ENCODE assay signal across 7 mouse cellular contexts in genomic region chr6:136856071-136856636, GRCm38 (mm10). TPM values are rescaled to one million over a fixed set of nuclear protein-coding genes. Genes with fewer than 3 reads are reported as not detected.
A peak's percentile ranks its signal among the peaks of the same experiment; 100 is the strongest.
DNase-seq lines count a peak whose midpoint lies in the region; ATAC-seq and TF ChIP-seq lines count a peak whose summit lies in the region.

No protein-coding gene starts in this region.

- WGBS in heart, adult 2 months, result 22% methylated on average over 14 of the region's 14 CpGs
- WGBS in liver, embryonic 14.5 days (ENCODE audit: insufficient replicate concordance), result 13% methylated on average over 14 of the region's 14 CpGs

- H3K79me2 ChIP-seq in heart, adult 2 months (replicated peaks; ENCODE audit: control insufficient read depth, insufficient read depth, low read length), result no peaks in the 10 kb centered on the region

- H3K9ac ChIP-seq in heart, adult 2 months (ENCODE audit: low read depth, low read length), result peak overlapping the region; percentile 64
- H3K9ac ChIP-seq in liver, embryonic 14.5 days (replicated peaks), result peak overlapping the region; percentile 90

- H3K4me1 ChIP-seq in heart, adult 2 months (ENCODE audit: control insufficient read depth, insufficient read depth, low read length), result peaks cover 6% of the 10 kb centered on the region
- H3K4me1 ChIP-seq in liver, embryonic 14.5 days (replicated peaks; ENCODE audit: control insufficient read depth in 2 of 2, insufficient read depth in 2 of 2, low read length in 1 of 2), result peaks cover 41 to 42% of the 10 kb centered on the region in 2 experiments

- peak in 1 of 2 experiments; percentile 40 for DNase-seq in heart, adult 2 months
- peak; percentile 64 to 80 (median 72) for DNase-seq in liver, embryonic 14.5 days (ENCODE audit: low read depth in 3 of 3, low spot score in 3 of 3)
- no peak for DNase-seq in yolk sac, embryonic 10.5 days (ENCODE audit: low spot score)
- no peak for DNase-seq in frontal cortex, postnatal 25 days (ENCODE audit: low spot score in 2 of 2)
- DNase-seq in left cerebral cortex, postnatal 25 days (ENCODE audit: low spot score in 2 of 2), result no peak

- H3K9me3 ChIP-seq in liver, embryonic 14.5 days (ENCODE audit: control insufficient read depth, low read length), result no peaks in the 10 kb centered on the region

- peak overlapping the region; percentile 47 for H3K4me3 ChIP-seq in heart, adult 2 months
- peak overlapping the region; percentile 73 to 97 for H3K4me3 ChIP-seq in liver, embryonic 14.5 days (ENCODE audit: insufficient read depth in 1 of 2, low read depth in 2 of 2, low read length in 2 of 2)

- H3K27me3 ChIP-seq in heart, adult 2 months (ENCODE audit: control insufficient read depth, insufficient read depth, low read length), result no peaks in the 10 kb centered on the region
- H3K27me3 ChIP-seq in liver, embryonic 14.5 days (ENCODE audit: control insufficient read depth, insufficient read depth, low read length), result no peaks in the 10 kb centered on the region

- intact Hi-C loops in heart, adult 2 months (cut with DNase I), result no loop called here
- intact Hi-C loops in left cerebral cortex, postnatal 25 days (cut with DNase I), result no loop called here

- TF ChIP-seq EP300 in heart, adult 2 months (IDR thresholded peaks at IDR 0.05; ENCODE audit: insufficient read depth, low read depth, low read length), result no peak
- no peak for TF ChIP-seq EP300 in liver, embryonic 14.5 days (IDR thresholded peaks at IDR 0.05; ENCODE audit: low read depth)

- peak; percentile 47 for ATAC-seq in CD4-positive, CD25-positive, alpha-beta regulatory T cell, adult 4 months
- peak; percentile 47 for ATAC-seq in activated CD4-positive, CD25-positive, alpha-beta regulatory T cell, adult 4 months
- peak; percentile 27; the same call in 1 of the 2 replicates for ATAC-seq in liver, embryonic 14.5 days (ENCODE audit: insufficient read depth)

- TF ChIP-seq POLR2A in heart, adult 2 months (IDR thresholded peaks at IDR 0.05; ENCODE audit: insufficient read depth, low read depth, low read length), result peak; percentile 51

- peak overlapping the region; percentile 94 for H3K27ac ChIP-seq in heart, adult 2 months
- H3K27ac ChIP-seq in liver, embryonic 14.5 days, result peak overlapping the region; percentile 99

- TF ChIP-seq CTCF in heart, adult 2 months (IDR thresholded peaks at IDR 0.05), result no peak
- no peak for TF ChIP-seq CTCF in liver, embryonic 14.5 days (IDR thresholded peaks at IDR 0.05; ENCODE audit: low read depth)

- no peaks in the 10 kb centered on the region for H3K36me3 ChIP-seq in heart, adult 2 months (ENCODE audit: control insufficient read depth, insufficient read depth, low read length)
- peaks cover 45% of the 10 kb centered on the region for H3K36me3 ChIP-seq in liver, embryonic 14.5 days (replicated peaks; ENCODE audit: control insufficient read depth, insufficient read depth, low read depth)

- peak overlapping the region; percentile 67 for H3K4me2 ChIP-seq in liver, embryonic 14.5 days (ENCODE audit: low read depth)

RNA-seq across cellular contexts. Expression of gene Art4, which starts 1.4 kb away (rescaled TPM):
- 1 to 10 TPM; 3.7 to 5.7 TPM for polyA plus RNA-seq in CD4-positive, CD25-positive, alpha-beta regulatory T cell, adult 4 months (2017; shearing (Covaris generic))
- polyA plus RNA-seq in activated CD4-positive, CD25-positive, alpha-beta regulatory T cell, adult 4 months (2017; shearing (Covaris generic)), result 1 to 10 TPM; 1.5 to 1.6 TPM
- 10 to 100 TPM; 16.3 to 19.6 TPM for total RNA-seq in heart, adult 2 months (2021)
- 12.8 and 19.9 TPM in 2 replicates for polyA plus RNA-seq in heart, adult 2 months (2012; rRNA removed)
- polyA plus RNA-seq in liver, embryonic 14.5 days (2012; rRNA removed), result 17.8 and 23.3 TPM in 2 replicates
- 20.3 and 22.6 TPM in 2 replicates for polyA plus RNA-seq in liver, embryonic 14.5 days (2014; fragmentation: Nextera tagmentation; extraction: Ambion mirVana)
- total RNA-seq in left cerebral cortex, postnatal 25 days (2021), result under 1 TPM in 1 of 2 experiments, not detected in 1; 0.14 TPM

RNA-seq across cellular contexts. Expression of gene Mgp, which starts 19.5 kb away (rescaled TPM):
- not detected for polyA plus RNA-seq in CD4-positive, CD25-positive, alpha-beta regulatory T cell, adult 4 months (2017; shearing (Covaris generic))
- polyA plus RNA-seq in activated CD4-positive, CD25-positive, alpha-beta regulatory T cell, adult 4 months (2017; shearing (Covaris generic)), result not detected
- 100 to 1,000 TPM; 409 to 433 TPM for total RNA-seq in heart, adult 2 months (2021)
- polyA plus RNA-seq in heart, adult 2 months (2012; rRNA removed), result 1,071 and 1,296 TPM in 2 replicates
- polyA plus RNA-seq in liver, embryonic 14.5 days (2012; rRNA removed), result 0.88 and 1.6 TPM in 2 replicates
- 0.96 and 1.2 TPM in 2 replicates for polyA plus RNA-seq in liver, embryonic 14.5 days (2014; fragmentation: Nextera tagmentation; extraction: Ambion mirVana)
- 10 to 100 TPM; 43.5 to 46.0 TPM for total RNA-seq in left cerebral cortex, postnatal 25 days (2021)

RNA-seq across cellular contexts. Expression of gene Smco3, which starts 20.9 kb away (rescaled TPM):
- not detected for polyA plus RNA-seq in CD4-positive, CD25-positive, alpha-beta regulatory T cell, adult 4 months (2017; shearing (Covaris generic))
- polyA plus RNA-seq in activated CD4-positive, CD25-positive, alpha-beta regulatory T cell, adult 4 months (2017; shearing (Covaris generic)), result not detected
- not detected for total RNA-seq in heart, adult 2 months (2021)
- polyA plus RNA-seq in heart, adult 2 months (2012; rRNA removed), result 0.04 TPM in 1 of 2 replicates, not detected in the other
- polyA plus RNA-seq in liver, embryonic 14.5 days (2012; rRNA removed), result 0.11 and 0.18 TPM in 2 replicates
- 0.15 TPM in 1 of 2 replicates, not detected in the other for polyA plus RNA-seq in liver, embryonic 14.5 days (2014; fragmentation: Nextera tagmentation; extraction: Ambion mirVana)
- 1 to 10 TPM; 4.4 to 5.0 TPM for total RNA-seq in left cerebral cortex, postnatal 25 days (2021)

RNA-seq across cellular contexts. Expression of gene Wbp11, which starts 28.1 kb away (rescaled TPM):
- 10 to 100 TPM; 58.3 to 63.6 TPM for polyA plus RNA-seq in CD4-positive, CD25-positive, alpha-beta regulatory T cell, adult 4 months (2017; shearing (Covaris generic))
- polyA plus RNA-seq in activated CD4-positive, CD25-positive, alpha-beta regulatory T cell, adult 4 months (2017; shearing (Covaris generic)), result 10 to 100 TPM; 57.8 to 58.8 TPM
- total RNA-seq in heart, adult 2 months (2021), result 10 to 100 TPM; 67.6 to 68.1 TPM
- 28.7 and 28.9 TPM in 2 replicates for polyA plus RNA-seq in heart, adult 2 months (2012; rRNA removed)
- polyA plus RNA-seq in liver, embryonic 14.5 days (2012; rRNA removed), result 27.1 and 37.6 TPM in 2 replicates
- 51.3 and 59.3 TPM in 2 replicates for polyA plus RNA-seq in liver, embryonic 14.5 days (2014; fragmentation: Nextera tagmentation; extraction: Ambion mirVana)
- 100 to 1,000 TPM; 124 to 125 TPM for total RNA-seq in left cerebral cortex, postnatal 25 days (2021)

RNA-seq across cellular contexts. Expression of gene BC049715, which starts 28.7 kb away (rescaled TPM):
- 1 to 10 TPM; 2.1 to 5.2 TPM for polyA plus RNA-seq in CD4-positive, CD25-positive, alpha-beta regulatory T cell, adult 4 months (2017; shearing (Covaris generic))
- under 1 TPM; 0.48 to 0.60 TPM for polyA plus RNA-seq in activated CD4-positive, CD25-positive, alpha-beta regulatory T cell, adult 4 months (2017; shearing (Covaris generic))
- total RNA-seq in heart, adult 2 months (2021), result 1 to 10 TPM in 1 of 2 experiments, under 1 TPM in 1; 0.44 to 1.8 TPM
- 0.59 and 0.61 TPM in 2 replicates for polyA plus RNA-seq in heart, adult 2 months (2012; rRNA removed)
- polyA plus RNA-seq in liver, embryonic 14.5 days (2012; rRNA removed), result 0.13 and 0.73 TPM in 2 replicates
- 0.57 and 0.71 TPM in 2 replicates for polyA plus RNA-seq in liver, embryonic 14.5 days (2014; fragmentation: Nextera tagmentation; extraction: Ambion mirVana)
- 1 to 10 TPM; 1.9 to 2.8 TPM for total RNA-seq in left cerebral cortex, postnatal 25 days (2021)

Comparison
In these comparisons a context has a peak if more than half of its experiments do, and no peak if none do; other contexts are left out.
1. DNase-seq: peak in liver, embryonic 14.5 days (3 of 3); none in yolk sac, embryonic 10.5 days (single experiment), frontal cortex, postnatal 25 days (0 of 2) and left cerebral cortex, postnatal 25 days (0 of 2).
2. RNA of gene Mgp, which starts 19.5 kb away (polyA plus RNA-seq): 1,071 to 1,296 TPM in heart, adult 2 months; 0.88 to 1.6 TPM in liver, embryonic 14.5 days, not detected in CD4-positive, CD25-positive, alpha-beta regulatory T cell, adult 4 months and not detected in activated CD4-positive, CD25-positive, alpha-beta regulatory T cell, adult 4 months; every median in the first group is over 100 times any median in the second.
3. Peak in every context shown above with its lines, with median percentiles within 50 percentile points of each other: ATAC-seq.